ENCODE assay signal across 26 mouse cellular contexts in genomic region chr3:27449447-27449846, GRCm38 (mm10).
DNase-seq lines count a peak whose midpoint lies in the region; ATAC-seq lines count a peak whose summit lies in the region.
"Had no signal": no experiment of that assay in that cellular context is flagged by ENCODE, and none has a peak within 500 bp of the region (broad histone marks: within the 10 kb centered on the region; RNA-seq: fewer than 3 reads in every experiment).

No protein-coding gene starts in this region.

- no peak overlapping the region for H3K4me2 ChIP-seq in forebrain, embryonic 12.5 days
- H3K4me2 ChIP-seq: heart, embryonic 12.5 days; heart, embryonic 15.5 days; hindbrain, embryonic 15.5 days had no signal

- H3K4me3 ChIP-seq in forebrain, embryonic 12.5 days (replicated peaks), result no peak overlapping the region
- H3K4me3 ChIP-seq: forebrain, embryonic 10.5 days; gastrocnemius, adult 2 months; heart, embryonic 12.5 days; heart, embryonic 15.5 days; hindbrain, embryonic 15.5 days had no signal

- no peaks in the 10 kb centered on the region for H3K27me3 ChIP-seq in forebrain, embryonic 12.5 days
- H3K27me3 ChIP-seq: heart, embryonic 12.5 days; heart, embryonic 15.5 days; hindbrain, embryonic 15.5 days had no signal

- H3K36me3 ChIP-seq in forebrain, embryonic 12.5 days (replicated peaks), result peaks cover 18% of the 10 kb centered on the region
- H3K36me3 ChIP-seq: hindbrain, embryonic 15.5 days had no signal

- no peak overlapping the region for H3K27ac ChIP-seq in forebrain, embryonic 12.5 days
- H3K27ac ChIP-seq: forebrain, embryonic 10.5 days; gastrocnemius, adult 2 months; heart, embryonic 15.5 days; hindbrain, embryonic 15.5 days had no signal

- ATAC-seq in megakaryocyte, adult 5-6 weeks (ENCODE audit: poor library complexity, severe bottlenecking), result peak; percentile 90
- no peak for ATAC-seq in forebrain, embryonic 12.5 days (ENCODE audit: low FRiP score)
- ATAC-seq: forebrain, embryonic 14.5 days; forebrain, postnatal 0 days had no signal

- peak; percentile 28 for DNase-seq in layer of hippocampus, adult 9-11 months
- DNase-seq in layer of hippocampus, adult 8-10 months (ENCODE audit: low spot score in 2 of 2), result no peak
- DNase-seq in A20 (ENCODE audit: low read depth, low spot score), result peak; percentile 82
- peak; percentile 4 for DNase-seq in c-Kit-positive CD71-negative TER-119-negative erythroid progenitor cells, embryonic 14.5 days (ENCODE audit: low read depth)
- DNase-seq in urinary bladder, postnatal 4 days (ENCODE audit: low spot score in 2 of 2), result no peak
- DNase-seq in thymus, adult 18-20 months, result no peak
- DNase-seq: adrenal gland, adult 8-10 months; adrenal gland, postnatal 25 days; B cell, adult 2 months; cerebellum, adult 11 months; cerebellum, adult 8-10 months; cerebellum, postnatal 10 days; cerebellum, postnatal 36 days; forebrain, postnatal 0 days; gastrocnemius, adult 2 months; gastrocnemius, postnatal 14 days; heart, adult 18-20 months; heart, postnatal 10 days; heart, postnatal 36 days had no signal

- 81% methylated on average over 4 of the region's 4 CpGs for WGBS in forebrain, embryonic 12.5 days

- no peaks in the 10 kb centered on the region for H3K9me3 ChIP-seq in forebrain, embryonic 12.5 days
- H3K9me3 ChIP-seq: forebrain, embryonic 10.5 days; heart, embryonic 12.5 days; heart, embryonic 15.5 days; hindbrain, embryonic 15.5 days had no signal

- no peaks in the 10 kb centered on the region for H3K4me1 ChIP-seq in forebrain, embryonic 12.5 days
- H3K4me1 ChIP-seq: forebrain, embryonic 10.5 days; heart, embryonic 12.5 days; heart, embryonic 15.5 days; hindbrain, embryonic 15.5 days had no signal

- no peak overlapping the region for H3K9ac ChIP-seq in forebrain, embryonic 12.5 days
- H3K9ac ChIP-seq: forebrain, postnatal 0 days; heart, embryonic 12.5 days; heart, embryonic 15.5 days; hindbrain, embryonic 15.5 days had no signal

Comparison
In these comparisons a context has a peak if more than half of its experiments do, and no peak if none do; other contexts are left out.
1. DNase-seq: peak in layer of hippocampus, adult 9-11 months (single experiment), A20 (single experiment) and c-Kit-positive CD71-negative TER-119-negative erythroid progenitor cells, embryonic 14.5 days (single experiment); none in layer of hippocampus, adult 8-10 months (0 of 2), urinary bladder, postnatal 4 days (0 of 2) and thymus, adult 18-20 months (0 of 2).